Mouse (Mus musculus) layer of hippocampus, postnatal 25 days (tissue): ENCODE data around the gene Sectm1b. TPM values are rescaled to one million over a fixed set of nuclear protein-coding genes. Genes with fewer than 3 reads are reported as not detected.
"Not testable (repeated sequence)": the region's sequence is repeated elsewhere in the genome, so short reads cannot be mapped to it uniquely, and the experiment has no call there.

Experiments
- DNase-seq, 2 experiments: peaks; one replicate each; pipeline ENCODE4 v3.0.0; 2022; ENCODE audit warnings: mixed read lengths in 2 of 2, low spot score in 1 of 2; ENCODE audit errors: extremely low spot score in 1 of 2
- total RNA-seq, 2 experiments: library from RNA; stranded (reverse); gene quantifications; 2 replicates each; pipeline ENCODE4 v1.2.3; 2021

Gene Sectm1b
- total RNA-seq, 2 experiments from 2014 or later: not detected

DNA sequence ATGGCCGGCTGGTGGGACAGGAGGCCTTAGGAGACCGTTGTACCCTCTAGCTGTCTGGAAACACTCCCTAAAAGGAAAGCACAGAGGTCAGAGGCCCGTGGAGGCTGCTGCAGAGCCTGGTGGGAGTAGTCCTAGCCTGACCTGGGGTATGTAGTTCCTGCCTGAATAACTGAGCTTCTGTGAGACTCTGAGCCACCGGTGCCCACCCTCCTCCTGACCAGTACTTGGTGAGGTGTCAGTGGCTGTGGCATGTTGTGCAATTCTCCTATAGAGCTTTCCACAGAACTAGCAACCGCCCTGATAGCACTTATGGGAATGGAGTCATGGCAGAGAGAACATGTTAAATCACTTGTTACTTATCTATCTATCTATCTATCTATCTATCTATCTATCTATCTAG lies 12.3 kb upstream of the Sectm1b start:
- DNase-seq: no peak

- DNase-seq: not testable (repeated sequence)
These were observed 6.3 kb upstream of the Sectm1b start for GRCm38 (mm10) chr11:121069662-121070061.

- no peak for DNase-seq
These were observed 4.5 kb upstream of the Sectm1b start for GRCm38 (mm10) chr11:121067895-121068294.

DNA sequence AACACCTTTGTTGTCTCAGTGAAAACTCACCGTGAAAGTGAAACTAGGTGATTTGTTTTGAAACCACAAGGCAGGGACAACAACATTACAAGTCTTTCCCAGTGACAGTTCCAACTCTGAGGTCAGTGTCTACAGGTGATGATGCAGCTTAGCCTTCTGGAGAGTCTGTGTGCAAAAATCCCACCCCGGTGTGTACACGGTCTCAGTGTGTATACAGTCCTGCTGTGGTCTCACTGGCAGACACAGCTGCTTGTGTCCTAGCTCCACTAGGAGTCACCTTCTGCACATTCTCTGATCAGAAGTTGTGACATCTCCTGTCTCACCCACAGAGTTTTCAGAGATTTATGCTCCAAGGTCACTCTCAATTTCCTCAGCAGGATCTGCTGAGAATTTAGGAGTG lies 828 bp upstream of the Sectm1b start:
- DNase-seq: no peak

GRCm38 (mm10) chr11:121061615-121062014 lies 1.8 kb downstream of the Sectm1b start:
- DNase-seq: no peak

DNA sequence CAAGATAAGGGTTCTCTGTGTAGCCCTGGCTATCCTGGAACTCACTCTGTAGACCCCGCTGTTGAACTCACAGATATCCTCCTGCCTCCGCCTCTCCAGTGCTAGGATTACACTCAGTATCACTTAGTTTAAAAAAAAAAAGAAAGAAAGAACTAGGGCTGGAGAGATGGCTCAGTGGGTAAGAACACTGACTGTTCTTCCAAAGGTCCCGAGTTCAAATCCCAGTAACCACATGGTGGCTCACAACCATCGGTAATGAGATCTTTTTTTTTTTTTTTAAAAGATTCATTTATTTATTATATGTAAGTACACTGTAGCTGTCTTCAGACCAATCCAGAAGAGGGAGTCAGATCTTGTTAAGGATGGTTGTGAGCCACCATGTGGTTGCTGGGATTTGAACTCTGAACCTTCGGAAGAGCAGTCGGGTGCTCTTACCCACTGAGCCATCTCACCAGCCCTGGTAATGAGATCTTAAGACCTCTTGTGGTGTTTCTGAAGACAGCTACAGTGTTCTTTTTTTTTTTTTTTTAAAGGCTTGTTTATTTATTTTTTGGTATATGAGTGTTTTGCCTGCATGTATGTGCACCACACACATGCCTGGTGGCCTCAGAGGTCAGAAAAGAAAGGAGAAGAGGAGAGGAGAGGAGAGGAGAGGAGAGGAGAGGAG lies 2.8 kb downstream of the Sectm1b start:
- DNase-seq: not testable (repeated sequence)

DNA sequence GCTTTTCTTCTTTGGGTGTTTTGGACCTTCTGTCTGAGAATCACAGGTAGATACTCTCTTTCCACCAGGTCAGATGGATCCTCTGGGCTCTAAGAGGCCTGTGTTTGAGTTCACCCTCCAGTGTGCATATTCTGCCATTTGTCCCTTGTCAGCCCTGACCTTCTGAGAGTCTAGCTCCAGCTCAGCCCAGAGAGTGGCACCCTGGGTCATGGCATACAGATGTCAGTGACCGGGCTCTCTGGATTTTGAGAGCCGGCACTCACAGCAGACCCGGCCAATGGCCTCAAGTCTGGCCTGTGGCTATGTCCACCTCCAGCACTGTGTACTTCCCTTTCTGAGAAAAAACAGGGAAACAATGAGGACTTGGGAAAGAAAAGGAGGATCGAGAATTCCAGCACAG lies 3.9 kb downstream of the Sectm1b start:
- DNase-seq: no peak

DNA sequence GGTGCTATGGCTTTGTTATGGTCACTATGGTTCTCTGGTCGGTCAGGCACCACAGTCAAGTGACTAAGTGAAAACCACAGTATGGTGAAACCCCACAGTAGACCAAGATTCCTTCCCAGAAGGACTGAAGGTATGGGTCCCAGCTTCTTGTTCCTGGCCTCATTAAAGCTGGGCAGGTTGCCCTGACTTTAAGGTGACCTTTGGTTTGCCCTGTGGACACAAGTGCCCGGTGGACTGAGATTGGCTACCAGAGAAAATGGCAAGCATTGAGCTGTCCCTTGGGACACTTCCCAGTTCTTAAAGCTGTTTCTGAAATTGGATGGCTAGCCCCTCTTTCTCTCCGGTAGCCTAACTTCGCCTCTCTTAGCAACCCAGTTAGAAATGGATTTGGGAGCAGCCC lies 4.4 kb downstream of the Sectm1b start:
- no peak for DNase-seq

DNA sequence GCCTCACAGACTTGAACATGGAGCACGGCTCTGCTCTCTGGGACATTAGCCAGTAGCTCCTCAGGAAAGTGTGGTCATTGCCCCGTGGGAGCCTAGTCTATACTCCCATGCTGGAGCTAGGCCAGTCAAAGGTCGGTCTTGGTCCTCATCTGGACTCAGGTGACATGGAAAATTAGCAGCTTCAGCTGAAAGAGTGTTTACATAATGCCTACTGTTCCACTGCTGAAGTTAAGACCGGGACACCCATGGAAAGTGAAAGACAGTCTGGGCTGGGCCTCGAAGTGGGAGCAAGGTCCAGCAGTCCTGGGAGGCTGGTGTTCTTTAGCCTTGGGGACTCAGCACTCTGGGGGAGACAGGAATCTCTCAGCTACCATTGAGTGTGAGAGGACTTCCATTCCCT lies 5.2 kb downstream of the Sectm1b start:
- no peak for DNase-seq

DNA sequence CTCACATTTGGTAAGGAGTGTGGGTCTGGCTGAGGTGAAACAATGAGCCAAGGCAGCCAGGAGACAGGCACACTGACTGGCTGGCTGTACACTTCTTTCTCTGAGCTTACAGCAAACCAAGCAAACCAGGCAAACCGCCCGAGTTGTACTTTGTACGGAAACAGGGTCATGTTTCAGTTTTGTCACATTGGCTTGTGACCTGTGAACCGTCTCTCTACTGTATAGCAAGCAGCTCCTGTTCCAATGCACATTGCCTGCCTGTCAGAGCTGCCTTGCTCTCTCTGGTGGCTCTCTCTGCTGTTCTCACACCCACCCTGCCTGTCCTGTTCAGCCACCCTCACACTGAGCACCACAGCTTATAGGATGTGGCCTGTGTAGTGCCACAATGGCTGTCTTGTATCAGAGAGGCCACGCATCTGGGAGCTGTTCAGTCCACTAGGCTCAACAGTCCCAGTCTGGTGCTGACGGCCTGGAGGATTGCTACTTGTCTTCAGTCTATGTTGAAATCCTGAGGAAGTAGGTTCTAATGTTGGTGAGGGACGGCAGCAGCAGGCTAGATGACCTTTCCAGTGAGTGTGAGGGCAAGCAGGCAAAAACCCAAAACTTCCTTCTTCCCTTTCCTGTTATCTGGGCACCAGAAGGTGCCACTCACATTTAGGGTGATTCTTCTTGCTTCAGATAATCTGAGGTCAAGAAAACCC lies 6.7 kb downstream of the Sectm1b start:
- DNase-seq: no peak

DNA sequence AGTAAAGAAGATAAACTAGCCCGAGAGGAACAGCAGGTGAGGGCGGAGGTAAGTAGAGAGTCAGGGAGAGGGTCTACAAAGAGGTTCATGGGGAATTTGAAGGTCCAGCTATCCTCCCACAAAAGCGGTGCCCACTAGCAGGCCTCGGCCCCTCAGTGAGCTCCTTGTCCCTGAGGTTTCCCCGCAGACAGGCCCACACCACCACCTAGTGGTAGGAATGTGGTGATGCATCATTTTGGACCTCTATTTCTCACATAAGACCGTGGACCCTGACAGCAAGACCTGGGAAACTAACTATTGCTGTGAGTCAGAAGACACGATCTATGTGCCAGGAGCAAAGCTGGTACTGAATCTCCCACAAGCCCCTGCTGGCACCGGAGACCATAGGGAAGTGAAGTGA lies 9.8 kb downstream of the Sectm1b start:
- peak; percentile 43 to 78 for DNase-seq

GRCm38 (mm10) chr11:121052387-121052786 lies 11.0 kb downstream of the Sectm1b start:
- DNase-seq: no peak

DNA sequence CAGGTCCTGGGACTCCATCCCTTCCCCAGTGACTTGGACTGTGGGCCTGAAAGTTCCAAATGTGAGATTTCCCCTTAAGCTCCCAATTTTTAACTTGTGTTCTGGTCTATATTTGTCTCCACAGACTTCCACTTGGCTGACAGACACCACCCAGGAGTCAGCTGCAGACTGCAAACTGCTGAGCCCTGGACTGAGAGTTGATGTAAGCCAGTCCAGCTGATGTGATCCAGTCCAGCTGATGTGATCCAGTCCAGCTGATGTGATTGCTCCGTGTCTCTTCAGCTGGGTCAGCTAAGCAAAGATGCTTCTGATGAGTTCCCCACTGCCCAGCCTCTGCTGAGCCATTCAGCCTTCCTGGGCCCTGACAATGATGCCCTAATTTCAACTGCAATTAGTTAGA lies 11.6 kb downstream of the Sectm1b start:
- no peak for DNase-seq

DNA sequence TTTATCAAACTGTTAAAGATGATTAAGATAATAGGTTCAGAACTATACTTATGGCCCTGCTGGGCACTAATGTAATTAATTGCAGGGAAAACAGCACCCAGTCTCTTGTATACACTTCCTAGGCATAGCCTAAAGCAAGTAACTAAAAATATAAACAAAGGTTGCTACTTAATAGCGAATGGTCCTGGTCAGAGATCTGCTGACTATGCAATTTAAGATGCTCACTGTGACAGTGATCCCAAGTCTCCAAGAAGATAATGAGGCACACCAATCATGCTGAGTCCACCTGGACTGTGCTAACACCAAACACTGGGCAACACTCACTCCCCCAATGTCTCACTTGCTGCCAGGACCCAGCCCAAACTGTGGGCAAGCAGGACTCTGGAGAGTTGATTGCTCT lies 13.5 kb downstream of the Sectm1b start:
- no peak for DNase-seq

DNA sequence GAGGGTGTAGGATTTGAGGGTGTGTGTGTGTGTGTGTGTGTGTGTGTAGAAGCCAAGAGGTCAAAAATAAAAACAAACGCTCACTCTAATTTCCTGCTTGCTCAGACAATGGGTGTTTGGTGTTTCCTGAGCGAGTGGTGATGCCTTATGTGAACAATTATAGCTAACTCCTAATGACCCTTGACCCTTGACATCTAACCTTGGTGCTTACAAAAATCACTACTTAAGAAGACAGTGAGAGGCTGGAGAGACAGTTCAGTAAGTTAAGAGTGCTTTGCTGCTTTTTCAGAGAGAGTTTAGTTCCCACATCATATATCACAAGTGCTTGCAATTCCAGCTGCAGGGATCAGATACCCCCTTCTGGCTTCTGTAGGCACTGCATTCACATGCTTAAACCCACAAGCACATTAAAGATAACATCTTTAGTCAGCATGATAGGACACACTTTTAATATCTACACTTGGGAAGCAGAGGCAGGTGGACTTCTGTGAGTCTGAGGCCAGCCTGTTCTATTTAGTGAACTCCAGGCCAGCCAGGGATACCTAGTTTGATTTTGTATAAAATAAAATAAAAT lies 15.5 kb downstream of the Sectm1b start:
- DNase-seq: no peak

DNA sequence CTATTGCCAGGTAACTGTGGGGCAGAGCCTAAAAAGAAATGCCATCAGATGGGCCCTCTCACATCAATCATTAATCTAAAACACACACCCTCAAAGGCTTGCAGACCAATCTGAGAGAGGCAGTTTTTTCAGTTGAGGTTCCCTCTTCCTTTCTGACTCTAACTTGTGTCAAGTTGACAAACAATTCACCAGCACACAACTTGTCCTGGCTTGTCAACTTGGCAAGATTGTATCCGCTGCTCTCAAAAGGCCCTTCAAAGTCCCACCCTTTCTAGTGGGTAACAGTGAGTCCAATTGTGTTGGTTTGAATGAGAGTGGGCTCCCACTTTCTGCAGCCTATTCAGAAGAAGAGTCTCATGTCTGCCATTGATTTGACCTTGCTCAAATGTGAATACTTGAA lies 18.1 kb downstream of the Sectm1b start:
- DNase-seq: no peak

DNA sequence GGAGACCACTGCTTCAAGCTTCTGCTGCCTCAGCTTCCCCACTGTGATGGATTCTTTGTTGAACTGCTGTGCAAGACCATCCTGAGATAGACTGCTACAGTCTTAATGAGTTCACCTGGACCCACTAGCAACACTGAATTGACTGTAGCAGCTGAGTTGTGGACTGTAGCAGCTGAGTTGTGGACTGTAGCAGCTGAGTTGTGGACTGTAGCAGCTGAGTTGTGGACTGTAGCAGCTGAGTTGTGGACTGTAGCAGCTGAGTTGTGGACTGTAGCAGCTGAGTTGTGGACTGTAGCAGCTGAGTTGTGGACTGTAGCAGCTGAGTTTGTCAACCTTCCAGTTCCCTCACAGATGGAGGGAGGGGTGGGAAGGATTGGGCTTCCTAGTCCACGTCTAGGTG lies 20.3 kb downstream of the Sectm1b start:
- not testable (repeated sequence) for DNase-seq

GRCm38 (mm10) chr11:121042480-121042879 lies 20.9 kb downstream of the Sectm1b start:
- DNase-seq: no peak

GRCm38 (mm10) chr11:121041636-121042035 lies 21.7 kb downstream of the Sectm1b start:
- no peak for DNase-seq

- peak; percentile 78 to 91 for DNase-seq
These were observed 22.2 kb downstream of the Sectm1b start for GRCm38 (mm10) chr11:121041212-121041611.

DNA sequence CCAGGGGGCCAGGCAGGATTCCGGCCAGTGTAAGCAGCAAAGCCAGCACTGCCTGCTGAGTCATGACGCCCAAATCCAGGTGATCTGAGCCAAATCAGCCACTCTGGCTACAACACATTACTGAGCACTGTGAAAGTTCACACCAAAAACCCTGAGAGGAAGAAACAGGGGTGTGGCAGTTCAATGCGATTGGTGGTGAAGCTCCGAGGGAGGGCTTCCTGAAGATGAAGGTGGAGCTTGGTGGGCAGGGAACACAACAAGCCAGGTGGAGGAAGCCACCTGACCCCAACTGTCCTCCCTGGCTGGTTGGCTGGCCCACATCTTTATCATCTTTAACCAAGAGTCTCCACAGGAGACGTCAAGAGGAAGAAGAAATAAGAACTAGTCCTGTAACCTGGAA lies 24.1 kb downstream of the Sectm1b start, which contains the start of gene Cd7:
Gene Cd7, minus strand, starts transcription at position 117 of the 400 bp plus-strand sequence.
- no peak for DNase-seq
